Mouse (Mus musculus): ENCODE data around the gene Trpv2. TPM values are rescaled to one million over a fixed set of nuclear protein-coding genes. Genes with fewer than 3 reads are reported as not detected.

The Trpv2 gene
- polyA plus RNA-seq, 1 experiment: 1.9 TPM

- H3K9me3 ChIP-seq (replicated peaks; ENCODE audit: control insufficient read depth, insufficient read depth, low read length, poor library complexity, severe bottlenecking): no peaks in the 10 kb centered on the region
- H3K27ac ChIP-seq (ENCODE audit: insufficient read depth, low read length): no peak overlapping the region
- no peaks in the 10 kb centered on the region for H3K36me3 ChIP-seq (ENCODE audit: control insufficient read depth, insufficient read depth, low read length, poor library complexity, severe bottlenecking)
- H3K27me3 ChIP-seq (ENCODE audit: control insufficient read depth, insufficient read depth, low read length, poor library complexity, severe bottlenecking): no peaks in the 10 kb centered on the region
- H3K4me1 ChIP-seq (ENCODE audit: control insufficient read depth, insufficient read depth, low read length): peaks cover 3% of the 10 kb centered on the region
- H3K4me3 ChIP-seq (ENCODE audit: low read depth, low read length): peak overlapping the region; percentile 26
- TF ChIP-seq POLR2A (IDR thresholded peaks at IDR 0.05; ENCODE audit: insufficient read depth, low read length) (no peak), CTCF (IDR thresholded peaks at IDR 0.05; ENCODE audit: low read depth, low read length) (no peak), EP300 (IDR thresholded peaks at IDR 0.05; ENCODE audit: insufficient read depth, low read depth, low read length) (no peak)
- H3K9ac ChIP-seq (ENCODE audit: low read depth, poor library complexity, severe bottlenecking): no peak overlapping the region
Measured at GRCm38 (mm10) chr11:62575659-62576438, 1.6 kb downstream of the Trpv2 start.

GRCm38 (mm10) chr11:62576530-62577152, 2.4 kb downstream of the Trpv2 start:
- no peak overlapping the region for H3K9ac ChIP-seq (ENCODE audit: low read depth, poor library complexity, severe bottlenecking)
- H3K4me3 ChIP-seq (ENCODE audit: low read depth, low read length): no peak overlapping the region
- H3K36me3 ChIP-seq (ENCODE audit: control insufficient read depth, insufficient read depth, low read length, poor library complexity, severe bottlenecking): no peaks in the 10 kb centered on the region
- peaks cover 3% of the 10 kb centered on the region for H3K4me1 ChIP-seq (ENCODE audit: control insufficient read depth, insufficient read depth, low read length)
- no peak for TF ChIP-seq POLR2A (IDR thresholded peaks at IDR 0.05; ENCODE audit: insufficient read depth, low read length)
- TF ChIP-seq EP300 (IDR thresholded peaks at IDR 0.05; ENCODE audit: insufficient read depth, low read depth, low read length): no peak
- TF ChIP-seq CTCF (IDR thresholded peaks at IDR 0.05; ENCODE audit: low read depth, low read length): no peak
- H3K27ac ChIP-seq (ENCODE audit: insufficient read depth, low read length): no peak overlapping the region
- H3K27me3 ChIP-seq (ENCODE audit: control insufficient read depth, insufficient read depth, low read length, poor library complexity, severe bottlenecking): no peaks in the 10 kb centered on the region
- H3K9me3 ChIP-seq (replicated peaks; ENCODE audit: control insufficient read depth, insufficient read depth, low read length, poor library complexity, severe bottlenecking): no peaks in the 10 kb centered on the region

GRCm38 (mm10) chr11:62583031-62583430, 8.7 kb downstream of the Trpv2 start:
- Histone ChIP-seq H3K36me3 (ENCODE audit: control insufficient read depth, insufficient read depth, low read length, poor library complexity, severe bottlenecking) (no peaks in the 10 kb centered on the region), H3K9me3 (replicated peaks; ENCODE audit: control insufficient read depth, insufficient read depth, low read length, poor library complexity, severe bottlenecking) (no peaks in the 10 kb centered on the region), H3K27ac (ENCODE audit: insufficient read depth, low read length) (no peak overlapping the region), H3K9ac (ENCODE audit: low read depth, poor library complexity, severe bottlenecking) (no peak overlapping the region), H3K4me3 (ENCODE audit: low read depth, low read length) (no peak overlapping the region), H3K27me3 (ENCODE audit: control insufficient read depth, insufficient read depth, low read length, poor library complexity, severe bottlenecking) (no peaks in the 10 kb centered on the region), H3K4me1 (ENCODE audit: control insufficient read depth, insufficient read depth, low read length) (no peaks in the 10 kb centered on the region)
- TF ChIP-seq EP300 (IDR thresholded peaks at IDR 0.05; ENCODE audit: insufficient read depth, low read depth, low read length) (no peak), CTCF (IDR thresholded peaks at IDR 0.05; ENCODE audit: low read depth, low read length) (no peak), POLR2A (IDR thresholded peaks at IDR 0.05; ENCODE audit: insufficient read depth, low read length) (no peak)

- H3K27ac ChIP-seq (ENCODE audit: insufficient read depth, low read length): no peak overlapping the region
- TF ChIP-seq EP300 (IDR thresholded peaks at IDR 0.05; ENCODE audit: insufficient read depth, low read depth, low read length) (no peak), POLR2A (IDR thresholded peaks at IDR 0.05; ENCODE audit: insufficient read depth, low read length) (no peak), CTCF (IDR thresholded peaks at IDR 0.05; ENCODE audit: low read depth, low read length) (no peak)
- no peak overlapping the region for H3K4me3 ChIP-seq (ENCODE audit: low read depth, low read length)
- H3K36me3 ChIP-seq (ENCODE audit: control insufficient read depth, insufficient read depth, low read length, poor library complexity, severe bottlenecking): no peaks in the 10 kb centered on the region
- no peaks in the 10 kb centered on the region for H3K9me3 ChIP-seq (replicated peaks; ENCODE audit: control insufficient read depth, insufficient read depth, low read length, poor library complexity, severe bottlenecking)
- no peaks in the 10 kb centered on the region for H3K27me3 ChIP-seq (ENCODE audit: control insufficient read depth, insufficient read depth, low read length, poor library complexity, severe bottlenecking)
- no peak overlapping the region for H3K9ac ChIP-seq (ENCODE audit: low read depth, poor library complexity, severe bottlenecking)
- no peaks in the 10 kb centered on the region for H3K4me1 ChIP-seq (ENCODE audit: control insufficient read depth, insufficient read depth, low read length)
Measured at GRCm38 (mm10) chr11:62584671-62585206, 10.5 kb downstream of the Trpv2 start.

GRCm38 (mm10) chr11:62587034-62587433, 12.7 kb downstream of the Trpv2 start:
- no peaks in the 10 kb centered on the region for H3K27me3 ChIP-seq (ENCODE audit: control insufficient read depth, insufficient read depth, low read length, poor library complexity, severe bottlenecking)
- no peaks in the 10 kb centered on the region for H3K36me3 ChIP-seq (ENCODE audit: control insufficient read depth, insufficient read depth, low read length, poor library complexity, severe bottlenecking)
- H3K4me3 ChIP-seq (ENCODE audit: low read depth, low read length): no peak overlapping the region
- no peaks in the 10 kb centered on the region for H3K4me1 ChIP-seq (ENCODE audit: control insufficient read depth, insufficient read depth, low read length)
- no peaks in the 10 kb centered on the region for H3K9me3 ChIP-seq (replicated peaks; ENCODE audit: control insufficient read depth, insufficient read depth, low read length, poor library complexity, severe bottlenecking)
- no peak overlapping the region for H3K9ac ChIP-seq (ENCODE audit: low read depth, poor library complexity, severe bottlenecking)
- no peak for TF ChIP-seq CTCF (IDR thresholded peaks at IDR 0.05; ENCODE audit: low read depth, low read length)
- no peak for TF ChIP-seq POLR2A (IDR thresholded peaks at IDR 0.05; ENCODE audit: insufficient read depth, low read length)
- no peak for TF ChIP-seq EP300 (IDR thresholded peaks at IDR 0.05; ENCODE audit: insufficient read depth, low read depth, low read length)
- no peak overlapping the region for H3K27ac ChIP-seq (ENCODE audit: insufficient read depth, low read length)

- no peak overlapping the region for H3K9ac ChIP-seq (ENCODE audit: low read depth, poor library complexity, severe bottlenecking)
- no peak overlapping the region for H3K27ac ChIP-seq (ENCODE audit: insufficient read depth, low read length)
- H3K27me3 ChIP-seq (ENCODE audit: control insufficient read depth, insufficient read depth, low read length, poor library complexity, severe bottlenecking): no peaks in the 10 kb centered on the region
- H3K4me1 ChIP-seq (ENCODE audit: control insufficient read depth, insufficient read depth, low read length): no peaks in the 10 kb centered on the region
- H3K36me3 ChIP-seq (ENCODE audit: control insufficient read depth, insufficient read depth, low read length, poor library complexity, severe bottlenecking): no peaks in the 10 kb centered on the region
- no peaks in the 10 kb centered on the region for H3K9me3 ChIP-seq (replicated peaks; ENCODE audit: control insufficient read depth, insufficient read depth, low read length, poor library complexity, severe bottlenecking)
- no peak overlapping the region for H3K4me3 ChIP-seq (ENCODE audit: low read depth, low read length)
- TF ChIP-seq CTCF (IDR thresholded peaks at IDR 0.05; ENCODE audit: low read depth, low read length) (no peak), EP300 (IDR thresholded peaks at IDR 0.05; ENCODE audit: insufficient read depth, low read depth, low read length) (no peak), POLR2A (IDR thresholded peaks at IDR 0.05; ENCODE audit: insufficient read depth, low read length) (no peak)
Measured at GRCm38 (mm10) chr11:62589391-62589790, 15.1 kb downstream of the Trpv2 start.
